Mouse (Mus musculus) midbrain, embryonic 14.5 days (tissue): Measurements from ENCODE around the gene Ccl17. TPM values are rescaled to one million over a fixed set of nuclear protein-coding genes. Genes with fewer than 3 reads are reported as not detected.

Experiments
- ATAC-seq: fragments of 200-750 bp; cut with Nextera tagmentation; 2 replicates; pipeline ENCODE4 v1.8.0; 2017; ENCODE audit warnings: moderate number of reproducible peaks, moderate library complexity; ENCODE audit not compliant: low FRiP score, low TSS enrichment
- DNase-seq: peaks from one replicate; pipeline ENCODE4 v3.0.0-alpha.2; 2015
- H3K27ac ChIP-seq: fragments of 300-500 bp; sonication (generic); replicated peaks from 2 replicates; pipeline ENCODE4 v1.5.1; 2014; ENCODE audit warnings: mild to moderate bottlenecking, low read depth, low read length, moderate library complexity
- H3K27me3 ChIP-seq: fragments of 300-500 bp; sonication (generic); 2 replicates; pipeline ENCODE4 v1.6.1; 2014; ENCODE audit warnings: low read length, control low read depth, mixed read lengths; ENCODE audit not compliant: control insufficient read depth, insufficient read depth
- H3K36me3 ChIP-seq: fragments of 300-500 bp; sonication (generic); 2 replicates; pipeline ENCODE4 v1.6.1; 2014; ENCODE audit warnings: low read length, control low read depth; ENCODE audit not compliant: control insufficient read depth, insufficient read depth
- H3K4me1 ChIP-seq: fragments of 300-500 bp; sonication (generic); 2 replicates; pipeline ENCODE4 v1.6.1; 2014; ENCODE audit warnings: mild to moderate bottlenecking, antibody characterized with exemption, low read length, control low read depth; ENCODE audit not compliant: control insufficient read depth, insufficient read depth
- H3K4me2 ChIP-seq: fragments of 300-500 bp; sonication (generic); 2 replicates; pipeline ENCODE4 v1.6.1; 2014; ENCODE audit warnings: mild to moderate bottlenecking, low read length, moderate library complexity
- H3K4me3 ChIP-seq: fragments of 300-500 bp; sonication (generic); replicated peaks from 2 replicates; pipeline ENCODE4 v1.5.1; 2014; ENCODE audit warnings: low read depth, low read length
- H3K9ac ChIP-seq: fragments of 300-500 bp; sonication (generic); replicated peaks from 2 replicates; pipeline ENCODE4 v1.6.1; 2014; ENCODE audit warnings: mild to moderate bottlenecking, low read length, moderate library complexity
- H3K9me3 ChIP-seq: fragments of 300-500 bp; sonication (generic); 2 replicates; pipeline ENCODE4 v1.6.1; 2016; ENCODE audit warnings: low read length, control low read depth, mixed read lengths; ENCODE audit not compliant: control insufficient read depth
- WGBS: fragments of 180-500 bp; shearing (Covaris S2); extraction: QIAGEN DNeasy Blood & Tissue Kit; methylation state at CpG from one replicate; pipeline ENCODE4 v1.1.7; 2014; 5-methylcytosine and 5-hydroxymethylcytosine counted together
- polyA plus RNA-seq: library from polyadenylated mRNA; unstranded; fragments of >200 nt; fragmentation: Nextera tagmentation; extraction: Ambion mirVana; gene quantifications from 2 replicates; pipeline ENCODE4 v1.2.1, GENCODE M21; 2014

Ccl17 gene
- polyA plus RNA-seq, 1 experiment from 2014 or later: not detected

GRCm38 (mm10) chr8:94801293-94802095 lies 8.8 kb upstream of the Ccl17 start:
- ATAC-seq (no peak), DNase-seq (no peak)
- no peaks in the 10 kb centered on the region for H3K27me3 ChIP-seq
- no peak overlapping the region for H3K4me2 ChIP-seq
- no peaks in the 10 kb centered on the region for H3K9me3 ChIP-seq
- no peaks in the 10 kb centered on the region; the same call in 1 of the 2 replicates for H3K4me1 ChIP-seq
- no peak overlapping the region for H3K9ac ChIP-seq
- H3K4me3 ChIP-seq: no peak overlapping the region
- H3K36me3 ChIP-seq: no peaks in the 10 kb centered on the region
- WGBS: 40% methylated on average over 14 of the region's 14 CpGs
- H3K27ac ChIP-seq: no peak overlapping the region

GRCm38 (mm10) chr8:94802375-94802774 lies 7.9 kb upstream of the Ccl17 start:
- H3K27me3 ChIP-seq: no peaks in the 10 kb centered on the region
- 85% methylated on average over 4 of the region's 4 CpGs for WGBS
- H3K27ac ChIP-seq: no peak overlapping the region
- H3K9ac ChIP-seq: no peak overlapping the region
- no peaks in the 10 kb centered on the region; the same call in 1 of the 2 replicates for H3K4me1 ChIP-seq
- H3K4me2 ChIP-seq: no peak overlapping the region
- no peaks in the 10 kb centered on the region for H3K36me3 ChIP-seq
- no peak overlapping the region for H3K4me3 ChIP-seq
- H3K9me3 ChIP-seq: no peaks in the 10 kb centered on the region
- DNase-seq (no peak), ATAC-seq (no peak)

DNA sequence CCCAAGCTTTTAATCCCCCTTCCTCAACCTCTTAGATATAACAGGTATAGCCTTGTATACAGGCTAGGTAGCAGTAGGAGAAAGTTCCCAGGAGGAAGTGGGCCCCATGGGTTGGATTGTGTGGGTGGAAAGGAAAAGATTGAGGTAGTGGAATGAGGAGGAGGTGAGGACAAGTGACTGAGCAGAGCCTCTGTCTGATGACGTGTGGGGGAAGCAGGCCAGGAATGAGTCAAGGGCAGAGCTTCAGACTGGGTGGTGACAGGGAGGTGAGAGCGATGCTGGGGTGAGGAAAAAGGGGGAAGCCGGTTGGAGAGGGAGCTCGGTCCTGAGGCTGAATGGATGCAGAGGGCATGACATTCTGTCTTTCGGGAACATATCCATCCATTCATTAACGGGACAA lies 6.7 kb upstream of the Ccl17 start:
- Histone ChIP-seq H3K4me3 (no peak overlapping the region), H3K4me1 (no peaks in the 10 kb centered on the region; the same call in 1 of the 2 replicates), H3K9me3 (no peaks in the 10 kb centered on the region), H3K27ac (no peak overlapping the region), H3K4me2 (no peak overlapping the region), H3K9ac (no peak overlapping the region), H3K27me3 (no peaks in the 10 kb centered on the region), H3K36me3 (no peaks in the 10 kb centered on the region)
- ATAC-seq: no peak
- DNase-seq: no peak
- 72% methylated on average over 6 of the region's 6 CpGs for WGBS

DNA sequence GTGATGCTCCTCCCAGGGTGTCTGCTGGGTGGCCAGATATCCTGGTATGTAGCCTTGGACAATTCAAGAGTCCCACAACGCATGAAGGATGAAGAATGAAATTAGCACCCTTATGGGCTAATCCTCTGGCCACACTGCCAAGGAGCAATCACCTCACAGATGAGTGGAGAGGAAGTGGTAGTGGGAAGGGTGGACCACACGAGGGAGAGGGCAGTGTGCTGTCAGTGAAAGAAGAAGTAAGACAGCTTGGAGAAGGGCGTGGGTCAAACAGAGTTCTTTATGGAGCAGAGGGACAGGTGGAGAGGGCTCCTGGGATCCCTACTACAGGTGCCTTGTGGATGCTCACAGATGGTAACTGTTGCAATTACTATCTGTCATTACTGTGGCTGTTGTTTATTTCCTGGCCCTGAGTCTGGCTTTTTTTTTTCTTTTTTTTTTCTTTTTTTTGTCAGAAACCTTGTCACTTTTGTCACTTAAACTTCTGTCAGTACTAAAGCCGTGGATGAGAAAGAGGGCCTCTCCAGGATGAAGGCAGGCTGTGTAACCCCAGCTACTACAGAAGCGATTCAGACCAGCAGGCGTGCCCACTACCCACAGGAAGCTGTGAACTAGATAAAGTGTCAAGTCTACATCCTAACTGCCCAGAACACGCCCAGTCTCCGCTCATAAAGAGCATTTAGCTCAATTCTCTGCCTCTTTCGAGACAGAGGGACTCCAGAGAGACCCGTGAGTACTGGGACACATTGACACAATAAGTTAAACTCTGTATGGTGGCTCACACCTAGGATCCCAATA lies 5.5 kb upstream of the Ccl17 start:
- DNase-seq (no peak), ATAC-seq (no peak)
- Histone ChIP-seq H3K4me2 (no peak overlapping the region), H3K9me3 (no peaks in the 10 kb centered on the region), H3K36me3 (no peaks in the 10 kb centered on the region), H3K27me3 (no peaks in the 10 kb centered on the region), H3K27ac (no peak overlapping the region), H3K4me1 (no peaks in the 10 kb centered on the region; the same call in 1 of the 2 replicates), H3K9ac (no peak overlapping the region), H3K4me3 (no peak overlapping the region)
- WGBS: 87% methylated on average over 10 of the region's 10 CpGs

GRCm38 (mm10) chr8:94805811-94806210 lies 4.4 kb upstream of the Ccl17 start:
- Histone ChIP-seq H3K4me2 (no peak overlapping the region), H3K27me3 (no peaks in the 10 kb centered on the region), H3K4me3 (no peak overlapping the region), H3K36me3 (no peaks in the 10 kb centered on the region), H3K4me1 (no peaks in the 10 kb centered on the region; the same call in 1 of the 2 replicates), H3K9me3 (no peaks in the 10 kb centered on the region), H3K27ac (no peak overlapping the region), H3K9ac (no peak overlapping the region)
- DNase-seq (no peak), ATAC-seq (no peak)
- 74% methylated on average over 4 of the region's 4 CpGs for WGBS

DNA sequence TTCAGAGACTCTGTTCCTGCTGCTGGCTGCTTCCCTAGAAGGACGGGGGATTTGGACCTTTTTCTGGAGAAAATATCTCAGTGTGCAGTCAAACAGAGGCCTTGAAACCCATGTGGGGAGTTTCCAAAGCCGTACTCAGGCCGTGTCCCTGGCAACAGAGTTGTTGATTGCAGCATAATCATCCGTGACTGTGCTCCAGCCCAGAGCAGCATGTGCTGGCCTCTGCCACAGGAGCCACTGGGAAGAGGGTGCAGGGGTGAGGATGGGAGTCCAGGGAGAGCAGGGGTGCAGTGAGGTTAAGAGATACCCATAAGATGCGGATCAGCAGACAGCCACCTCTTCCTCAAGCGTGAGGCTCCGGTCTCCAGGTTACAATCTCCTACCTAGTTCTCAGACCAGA lies 2.7 kb upstream of the Ccl17 start:
- 41% methylated on average over 7 of the region's 7 CpGs for whole genome bisulfite sequencing
- no peak for ATAC-seq

DNA sequence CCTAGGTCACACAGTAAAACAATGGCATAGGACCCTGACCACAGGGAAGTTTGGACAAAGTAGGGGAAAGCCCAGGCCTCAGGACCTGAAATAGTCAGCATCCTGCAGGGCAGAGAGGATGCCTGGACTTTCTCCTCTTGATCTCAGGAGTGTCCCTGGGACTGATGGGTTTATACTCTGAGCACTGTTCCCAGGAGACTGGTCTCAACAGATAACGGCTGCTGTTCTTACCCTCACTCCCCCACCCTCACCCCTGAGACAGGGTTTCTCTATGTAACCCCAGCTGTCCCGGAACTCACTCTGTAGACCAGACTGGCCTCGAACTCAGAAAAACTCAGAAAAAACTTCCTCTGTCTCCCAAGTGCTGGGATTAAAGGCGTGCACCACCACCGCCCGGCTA lies 1.9 kb upstream of the Ccl17 start:
- H3K27ac ChIP-seq: no peak overlapping the region
- no peak overlapping the region for H3K9ac ChIP-seq
- no peaks in the 10 kb centered on the region for H3K9me3 ChIP-seq
- DNase-seq (no peak), ATAC-seq (no peak)
- WGBS: 86% methylated on average over 6 of the region's 6 CpGs
- H3K4me2 ChIP-seq: no peak overlapping the region
- no peaks in the 10 kb centered on the region for H3K27me3 ChIP-seq
- H3K4me1 ChIP-seq: no peaks in the 10 kb centered on the region
- no peaks in the 10 kb centered on the region for H3K36me3 ChIP-seq
- H3K4me3 ChIP-seq: no peak overlapping the region

More for the DNA sequence above, 2.7 kb upstream of the Ccl17 start:
- DNase-seq: no peak
- Histone ChIP-seq H3K4me1 (no peaks in the 10 kb centered on the region), H3K4me2 (no peak overlapping the region), H3K36me3 (no peaks in the 10 kb centered on the region), H3K27ac (no peak overlapping the region), H3K9me3 (no peaks in the 10 kb centered on the region), H3K27me3 (no peaks in the 10 kb centered on the region), H3K4me3 (no peak overlapping the region), H3K9ac (no peak overlapping the region)

GRCm38 (mm10) chr8:94810855-94811254 lies 602 bp downstream of the Ccl17 start:
- WGBS: 89% methylated on average over 5 of the region's 5 CpGs
- Histone ChIP-seq H3K4me1 (no peaks in the 10 kb centered on the region), H3K4me3 (no peak overlapping the region), H3K27me3 (no peaks in the 10 kb centered on the region), H3K27ac (no peak overlapping the region), H3K9me3 (no peaks in the 10 kb centered on the region), H3K9ac (no peak overlapping the region), H3K4me2 (no peak overlapping the region), H3K36me3 (no peaks in the 10 kb centered on the region)
- ATAC-seq (no peak), DNase-seq (no peak)
